Mouse (Mus musculus) heart, embryonic 15.5 days (tissue): ENCODE measurements around the gene Mat2a. TPM values are rescaled to one million over a fixed set of nuclear protein-coding genes. Genes with fewer than 3 reads are reported as not detected.
"Not testable (repeated sequence)": the region's sequence is repeated elsewhere in the genome, so short reads cannot be mapped to it uniquely, and the experiment has no call there.

ENCODE experiments used
- ATAC-seq: fragments of 200-750 bp; cut with Nextera tagmentation; replicated peaks from 2 replicates; pipeline ENCODE4 v1.8.0; 2017; ENCODE audit warnings: low read depth, moderate TSS enrichment; ENCODE audit not compliant: insufficient number of reproducible peaks, insufficient read depth, low FRiP score
- H3K27ac ChIP-seq: fragments of 300-500 bp; sonication (generic); 2 replicates; pipeline ENCODE4 v1.5.1; 2015; ENCODE audit warnings: mild to moderate bottlenecking, inconsistent platforms
- H3K27me3 ChIP-seq: fragments of 300-500 bp; sonication (generic); 2 replicates; pipeline ENCODE4 v1.6.1; 2015; ENCODE audit warnings: inconsistent platforms
- H3K36me3 ChIP-seq: fragments of 300-500 bp; sonication (generic); 2 replicates; pipeline ENCODE4 v1.6.1; 2015; ENCODE audit warnings: mild to moderate bottlenecking, inconsistent platforms
- H3K4me1 ChIP-seq: fragments of 300-500 bp; sonication (generic); replicated peaks from 2 replicates; pipeline ENCODE4 v1.6.1; 2015; ENCODE audit warnings: inconsistent platforms
- H3K4me2 ChIP-seq: fragments of 300-500 bp; sonication (generic); 2 replicates; pipeline ENCODE4 v1.6.1; 2015; ENCODE audit warnings: inconsistent platforms, mild to moderate bottlenecking, moderate library complexity
- H3K4me3 ChIP-seq: fragments of 300-500 bp; sonication (generic); 2 replicates; pipeline ENCODE4 v1.5.1; 2015; ENCODE audit warnings: mild to moderate bottlenecking, inconsistent platforms
- H3K9ac ChIP-seq: fragments of 300-500 bp; sonication (generic); 2 replicates; pipeline ENCODE4 v1.6.1; 2015; ENCODE audit warnings: mild to moderate bottlenecking, inconsistent platforms
- H3K9me3 ChIP-seq: fragments of 300-500 bp; sonication (generic); replicated peaks from 2 replicates; pipeline ENCODE4 v1.6.1; 2016; ENCODE audit warnings: inconsistent platforms
- WGBS: fragments of 180-500 bp; shearing (Covaris S2); methylation state at CpG from one replicate; pipeline ENCODE4 v1.1.7; 2015; ENCODE audit warnings: mixed read lengths; 5-methylcytosine and 5-hydroxymethylcytosine counted together
- polyA plus RNA-seq: library from polyadenylated mRNA; unstranded; fragments of >200 nt; fragmentation: Nextera tagmentation; extraction: Ambion mirVana; gene quantifications from 2 replicates; pipeline ENCODE4 v1.2.1, GENCODE M21; 2015

The Mat2a gene
- polyA plus RNA-seq = 247 and 267 TPM in 2 replicates

- Histone ChIP-seq H3K9ac (peak within 1 kb of the TSS; percentile 98), H3K4me3 (peak within 1 kb of the TSS; percentile 83), H3K9me3 (no peaks in the 10 kb centered on the region), H3K36me3 (peaks cover 32% of the 10 kb centered on the region), H3K27ac (peak within 1 kb of the TSS; percentile 99), H3K4me1 (peaks cover 30% of the 10 kb centered on the region), H3K4me2 (peak within 1 kb of the TSS; percentile 83), H3K27me3 (no peaks in the 10 kb centered on the region)
- WGBS = under 1% methylated on average over 71 of the region's 77 CpGs
- peak; percentile 89 for ATAC-seq
These were observed at the start of gene Mat2a for GRCm38 (mm10) chr6:72439355-72440185. Gene Mat2a, minus strand, starts transcription at chr6:72439558.

GRCm38 (mm10) chr6:72488850-72489249, 49.5 kb upstream of the Mat2a start:
- no peaks in the 10 kb centered on the region for H3K36me3 ChIP-seq
- 32% methylated on average over 3 of the region's 3 CpGs for WGBS
- H3K4me1 ChIP-seq = peaks cover 27% of the 10 kb centered on the region
- no peak overlapping the region for H3K4me2 ChIP-seq
- no peak overlapping the region for H3K9ac ChIP-seq
- ATAC-seq = 0 out of 2 replicates have a peak, but pooled peaks have one; percentile 41
- H3K27ac ChIP-seq = peak overlapping the region; percentile 15; the same call in 1 of the 2 replicates
- H3K27me3 ChIP-seq = no peaks in the 10 kb centered on the region
- H3K9me3 ChIP-seq = no peaks in the 10 kb centered on the region
- no peak overlapping the region for H3K4me3 ChIP-seq

GRCm38 (mm10) chr6:72487282-72487681, 47.9 kb upstream of the Mat2a start:
- Histone ChIP-seq H3K27me3 (no peaks in the 10 kb centered on the region), H3K4me3 (no peak overlapping the region), H3K36me3 (no peaks in the 10 kb centered on the region), H3K9ac (no peak overlapping the region), H3K4me2 (no peak overlapping the region), H3K27ac (no peak overlapping the region), H3K9me3 (no peaks in the 10 kb centered on the region), H3K4me1 (peaks cover 19% of the 10 kb centered on the region)
- WGBS = 51% methylated on average over 3 of the region's 3 CpGs
- no peak for ATAC-seq

- Histone ChIP-seq H3K27ac (no peak overlapping the region), H3K36me3 (no peaks in the 10 kb centered on the region), H3K27me3 (no peaks in the 10 kb centered on the region), H3K4me1 (peaks cover 19% of the 10 kb centered on the region), H3K4me3 (no peak overlapping the region), H3K9ac (no peak overlapping the region), H3K4me2 (no peak overlapping the region), H3K9me3 (no peaks in the 10 kb centered on the region)
- WGBS = 87% methylated on average over 6 of the region's 6 CpGs
- ATAC-seq = no peak
These were observed 46.9 kb upstream of the Mat2a start for GRCm38 (mm10) chr6:72486307-72486706.

- Histone ChIP-seq H3K4me2 (no peak overlapping the region), H3K4me1 (peaks cover 14% of the 10 kb centered on the region), H3K27me3 (no peaks in the 10 kb centered on the region), H3K27ac (no peak overlapping the region), H3K9ac (no peak overlapping the region), H3K4me3 (no peak overlapping the region), H3K9me3 (no peaks in the 10 kb centered on the region), H3K36me3 (no peaks in the 10 kb centered on the region)
- ATAC-seq = no peak
- WGBS = 64% methylated on average over 4 of the region's 4 CpGs
These were observed 45.5 kb upstream of the Mat2a start for GRCm38 (mm10) chr6:72484887-72485286.

GRCm38 (mm10) chr6:72482156-72482555, 42.8 kb upstream of the Mat2a start:
- 52% methylated on average over 2 of the region's 2 CpGs for WGBS
- Histone ChIP-seq H3K9me3 (no peaks in the 10 kb centered on the region), H3K9ac (no peak overlapping the region), H3K27me3 (no peaks in the 10 kb centered on the region), H3K4me3 (no peak overlapping the region), H3K36me3 (no peaks in the 10 kb centered on the region), H3K4me1 (no peaks in the 10 kb centered on the region), H3K4me2 (no peak overlapping the region), H3K27ac (no peak overlapping the region)
- no peak for ATAC-seq

GRCm38 (mm10) chr6:72480422-72480702, 41.0 kb upstream of the Mat2a start:
- Histone ChIP-seq H3K9ac (no peak overlapping the region), H3K4me3 (no peak overlapping the region), H3K4me1 (no peaks in the 10 kb centered on the region), H3K27ac (no peak overlapping the region), H3K4me2 (no peak overlapping the region), H3K9me3 (no peaks in the 10 kb centered on the region), H3K36me3 (no peaks in the 10 kb centered on the region), H3K27me3 (no peaks in the 10 kb centered on the region)
- 48% methylated on average over 2 of the region's 2 CpGs for WGBS
- ATAC-seq = no peak

GRCm38 (mm10) chr6:72479645-72480421, 40.5 kb upstream of the Mat2a start:
- no peak for ATAC-seq
- no peak overlapping the region for H3K27ac ChIP-seq
- H3K4me3 ChIP-seq = no peak overlapping the region
- H3K9ac ChIP-seq = no peak overlapping the region
- H3K4me2 ChIP-seq = no peak overlapping the region
- no peaks in the 10 kb centered on the region for H3K9me3 ChIP-seq
- no peaks in the 10 kb centered on the region for H3K4me1 ChIP-seq
- H3K27me3 ChIP-seq = no peaks in the 10 kb centered on the region
- 78% methylated on average over 12 of the region's 12 CpGs for WGBS
- H3K36me3 ChIP-seq = no peaks in the 10 kb centered on the region

GRCm38 (mm10) chr6:72478691-72479090, 39.3 kb upstream of the Mat2a start:
- not testable (repeated sequence) for H3K9me3 ChIP-seq, H3K27me3 ChIP-seq, ATAC-seq, H3K9ac ChIP-seq, H3K4me3 ChIP-seq, H3K4me1 ChIP-seq, H3K36me3 ChIP-seq, H3K27ac ChIP-seq, H3K4me2 ChIP-seq
- 85% methylated on average over 2 of the region's 3 CpGs for WGBS

- Histone ChIP-seq H3K4me3 (no peak overlapping the region), H3K4me1 (0 out of 2 replicates have a peak, but pooled peaks cover 3% of the 10 kb centered on the region), H3K9ac (no peak overlapping the region), H3K9me3 (no peaks in the 10 kb centered on the region), H3K27me3 (no peaks in the 10 kb centered on the region), H3K27ac (no peak overlapping the region), H3K36me3 (no peaks in the 10 kb centered on the region), H3K4me2 (no peak overlapping the region)
- WGBS = 72% methylated on average over 3 of the region's 3 CpGs
- no peak for ATAC-seq
These were observed 38.3 kb upstream of the Mat2a start for GRCm38 (mm10) chr6:72477621-72478020.

GRCm38 (mm10) chr6:72476836-72477235, 37.5 kb upstream of the Mat2a start:
- H3K27ac ChIP-seq = no peak overlapping the region
- no peak overlapping the region for H3K4me2 ChIP-seq
- H3K27me3 ChIP-seq = no peaks in the 10 kb centered on the region
- WGBS = 91% methylated on average over 5 of the region's 5 CpGs
- no peaks in the 10 kb centered on the region for H3K9me3 ChIP-seq
- no peak overlapping the region for H3K4me3 ChIP-seq
- no peak overlapping the region for H3K9ac ChIP-seq
- ATAC-seq = no peak
- 0 out of 2 replicates have a peak, but pooled peaks cover 3% of the 10 kb centered on the region for H3K4me1 ChIP-seq
- H3K36me3 ChIP-seq = no peaks in the 10 kb centered on the region
